Mouse (Mus musculus) liver, embryonic 15.5 days (tissue): ENCODE results near the gene Ndst4. TPM values are rescaled to one million over a fixed set of nuclear protein-coding genes. Genes with fewer than 3 reads are reported as not detected.

ENCODE experiments used
- ATAC-seq: fragments of 200-750 bp; cut with Nextera tagmentation; 2 replicates; pipeline ENCODE4 v1.8.0; 2017; ENCODE audit warnings: moderate number of reproducible peaks, mild to moderate bottlenecking, moderate library complexity; ENCODE audit not compliant: insufficient read depth
- H3K27ac ChIP-seq: fragments of 300-500 bp; sonication (generic); replicated peaks from 2 replicates; pipeline ENCODE4 v1.5.1; 2015; ENCODE audit warnings: mild to moderate bottlenecking, inconsistent platforms
- H3K27me3 ChIP-seq: fragments of 300-500 bp; sonication (generic); 2 replicates; pipeline ENCODE4 v1.6.1; 2015; ENCODE audit warnings: mild to moderate bottlenecking, inconsistent platforms
- H3K36me3 ChIP-seq: fragments of 300-500 bp; sonication (generic); replicated peaks from 2 replicates; pipeline ENCODE4 v1.6.1; 2015; ENCODE audit warnings: moderate library complexity, mild to moderate bottlenecking, inconsistent platforms
- H3K4me1 ChIP-seq: fragments of 300-500 bp; sonication (generic); replicated peaks from 2 replicates; pipeline ENCODE4 v1.6.1; 2015; ENCODE audit warnings: inconsistent platforms
- H3K4me2 ChIP-seq: fragments of 300-500 bp; sonication (generic); 2 replicates; pipeline ENCODE4 v1.6.1; 2015; ENCODE audit warnings: moderate library complexity, mild to moderate bottlenecking, inconsistent platforms
- H3K4me3 ChIP-seq: fragments of 300-500 bp; sonication (generic); replicated peaks from 2 replicates; pipeline ENCODE4 v1.5.1; 2015; ENCODE audit warnings: mild to moderate bottlenecking, inconsistent platforms
- H3K9ac ChIP-seq: fragments of 300-500 bp; sonication (generic); 2 replicates; pipeline ENCODE4 v1.6.1; 2015; ENCODE audit warnings: moderate library complexity, mild to moderate bottlenecking, inconsistent platforms
- H3K9me3 ChIP-seq: fragments of 300-500 bp; sonication (generic); replicated peaks from 2 replicates; pipeline ENCODE4 v1.6.1; 2016; ENCODE audit warnings: inconsistent platforms
- WGBS: fragments of 180-500 bp; shearing (Covaris S2); methylation state at CpG from one replicate; pipeline ENCODE4 v1.1.7; 2015; ENCODE audit warnings: mixed read lengths; ENCODE audit not compliant: insufficient replicate concordance; 5-methylcytosine and 5-hydroxymethylcytosine counted together
- polyA plus RNA-seq: library from polyadenylated mRNA; unstranded; fragments of >200 nt; fragmentation: Nextera tagmentation; extraction: Ambion mirVana; gene quantifications from 2 replicates; pipeline ENCODE4 v1.2.1, GENCODE M21; 2015

Ndst4 gene
- polyA plus RNA-seq, 1 experiment from 2014 or later, result not detected

GRCm38 (mm10) chr3:125660884-125661532, 257.1 kb downstream of the Ndst4 start:
- no peaks in the 10 kb centered on the region for H3K4me1 ChIP-seq
- H3K9me3 ChIP-seq, result no peaks in the 10 kb centered on the region
- H3K4me2 ChIP-seq, result no peak overlapping the region
- no peak for ATAC-seq
- H3K27ac ChIP-seq, result no peak overlapping the region
- H3K4me3 ChIP-seq, result no peak overlapping the region
- H3K27me3 ChIP-seq, result no peaks in the 10 kb centered on the region
- no peak overlapping the region for H3K9ac ChIP-seq
- 44% methylated on average over 2 of the region's 2 CpGs for WGBS
- no peaks in the 10 kb centered on the region for H3K36me3 ChIP-seq

- H3K4me3 ChIP-seq, result no peak overlapping the region
- WGBS, result 52% methylated on average over 9 of the region's 9 CpGs
- H3K9me3 ChIP-seq, result no peaks in the 10 kb centered on the region
- ATAC-seq, result no peak
- H3K27me3 ChIP-seq, result no peaks in the 10 kb centered on the region
- no peaks in the 10 kb centered on the region for H3K4me1 ChIP-seq
- H3K27ac ChIP-seq, result no peak overlapping the region
- no peaks in the 10 kb centered on the region for H3K36me3 ChIP-seq
- no peak overlapping the region for H3K9ac ChIP-seq
- H3K4me2 ChIP-seq, result no peak overlapping the region
Measured at GRCm38 (mm10) chr3:125673997-125674794, 270.3 kb downstream of the Ndst4 start.

GRCm38 (mm10) chr3:125675211-125675896, 271.5 kb downstream of the Ndst4 start:
- Histone ChIP-seq H3K9ac (no peak overlapping the region), H3K9me3 (no peaks in the 10 kb centered on the region), H3K4me2 (no peak overlapping the region), H3K4me3 (no peak overlapping the region), H3K27ac (no peak overlapping the region), H3K36me3 (no peaks in the 10 kb centered on the region), H3K27me3 (no peaks in the 10 kb centered on the region), H3K4me1 (no peaks in the 10 kb centered on the region)
- WGBS, result 56% methylated on average over 6 of the region's 6 CpGs
- no peak for ATAC-seq

- WGBS, result 68% methylated on average over 9 of the region's 9 CpGs
- Histone ChIP-seq H3K27me3 (no peaks in the 10 kb centered on the region), H3K9ac (no peak overlapping the region), H3K4me2 (no peak overlapping the region), H3K4me1 (no peaks in the 10 kb centered on the region), H3K9me3 (no peaks in the 10 kb centered on the region), H3K4me3 (no peak overlapping the region), H3K36me3 (no peaks in the 10 kb centered on the region), H3K27ac (no peak overlapping the region)
- ATAC-seq, result no peak
Measured at GRCm38 (mm10) chr3:125678924-125679323, 275.0 kb downstream of the Ndst4 start.

- no peak overlapping the region for H3K9ac ChIP-seq
- no peaks in the 10 kb centered on the region for H3K9me3 ChIP-seq
- no peak overlapping the region for H3K4me2 ChIP-seq
- 64% methylated on average over 8 of the region's 8 CpGs for WGBS
- no peaks in the 10 kb centered on the region for H3K27me3 ChIP-seq
- H3K27ac ChIP-seq, result no peak overlapping the region
- no peak overlapping the region for H3K4me3 ChIP-seq
- no peaks in the 10 kb centered on the region for H3K36me3 ChIP-seq
- H3K4me1 ChIP-seq, result no peaks in the 10 kb centered on the region
- no peak for ATAC-seq
Measured at GRCm38 (mm10) chr3:125683460-125684230, 279.8 kb downstream of the Ndst4 start.

- Histone ChIP-seq H3K4me2 (no peak overlapping the region), H3K9me3 (no peaks in the 10 kb centered on the region), H3K27me3 (no peaks in the 10 kb centered on the region), H3K36me3 (no peaks in the 10 kb centered on the region), H3K4me3 (no peak overlapping the region), H3K4me1 (no peaks in the 10 kb centered on the region), H3K27ac (no peak overlapping the region), H3K9ac (no peak overlapping the region)
- WGBS, result 58% methylated on average over 1 of the region's 1 CpGs
- no peak for ATAC-seq
Measured at GRCm38 (mm10) chr3:125684583-125684982, 280.7 kb downstream of the Ndst4 start.

- H3K27ac ChIP-seq, result no peak overlapping the region
- H3K27me3 ChIP-seq, result no peaks in the 10 kb centered on the region
- no peak overlapping the region for H3K4me3 ChIP-seq
- no peaks in the 10 kb centered on the region for H3K4me1 ChIP-seq
- H3K36me3 ChIP-seq, result no peaks in the 10 kb centered on the region
- no peak overlapping the region for H3K4me2 ChIP-seq
- ATAC-seq, result no peak
- 31% methylated on average over 2 of the region's 2 CpGs for WGBS
- H3K9me3 ChIP-seq, result no peaks in the 10 kb centered on the region
- no peak overlapping the region for H3K9ac ChIP-seq
Measured at GRCm38 (mm10) chr3:125687601-125688000, 283.7 kb downstream of the Ndst4 start.

GRCm38 (mm10) chr3:125690948-125691347, 287.1 kb downstream of the Ndst4 start:
- no peak for ATAC-seq
- Histone ChIP-seq H3K27ac (no peak overlapping the region), H3K36me3 (no peaks in the 10 kb centered on the region), H3K9me3 (no peaks in the 10 kb centered on the region), H3K4me3 (no peak overlapping the region), H3K27me3 (no peaks in the 10 kb centered on the region), H3K4me2 (no peak overlapping the region), H3K4me1 (no peaks in the 10 kb centered on the region), H3K9ac (no peak overlapping the region)
- 50% methylated on average over 1 of the region's 1 CpGs for WGBS

- Histone ChIP-seq H3K9me3 (no peaks in the 10 kb centered on the region), H3K27me3 (no peaks in the 10 kb centered on the region), H3K4me1 (no peaks in the 10 kb centered on the region), H3K27ac (no peak overlapping the region), H3K36me3 (no peaks in the 10 kb centered on the region), H3K4me2 (no peak overlapping the region), H3K9ac (no peak overlapping the region), H3K4me3 (no peak overlapping the region)
- no peak for ATAC-seq
- WGBS, result 65% methylated on average over 2 of the region's 2 CpGs
Measured at GRCm38 (mm10) chr3:125722953-125723352, 319.1 kb downstream of the Ndst4 start.

- Histone ChIP-seq H3K27me3 (no peaks in the 10 kb centered on the region), H3K36me3 (no peaks in the 10 kb centered on the region), H3K4me3 (no peak overlapping the region), H3K4me2 (no peak overlapping the region), H3K9ac (no peak overlapping the region), H3K4me1 (no peaks in the 10 kb centered on the region), H3K9me3 (no peaks in the 10 kb centered on the region), H3K27ac (no peak overlapping the region)
- no peak for ATAC-seq
- WGBS, result 36% methylated on average over 2 of the region's 2 CpGs
Measured at GRCm38 (mm10) chr3:125734945-125735344, 331.1 kb downstream of the Ndst4 start.
